Mouse (Mus musculus) G1E (cell line): ENCODE measurements around the gene Klhdc1.

ENCODE experiments used
- CTCF ChIP-seq: IDR thresholded peaks from 2 replicates; pipeline ENCODE4 v1.5.1; 2012; ENCODE audit warnings: low read depth, low read length, inconsistent platforms, mixed read lengths
- GATA1 ChIP-seq: IDR thresholded peaks from 2 replicates; pipeline ENCODE4 v1.6.1; 2012; ENCODE audit warnings: borderline replicate concordance, low read length, inconsistent platforms, mixed read lengths
- GATA2 ChIP-seq: IDR thresholded peaks from 2 replicates; pipeline ENCODE4 v1.6.1; 2012; ENCODE audit warnings: low read depth, low read length, inconsistent platforms, borderline replicate concordance
- POLR2AphosphoS5 ChIP-seq: IDR thresholded peaks from 2 replicates; pipeline ENCODE4 v1.6.1; 2012; ENCODE audit warnings: low read depth, low read length, inconsistent platforms; ENCODE audit not compliant: insufficient replicate concordance

- TF ChIP-seq POLR2AphosphoS5 (no peak), GATA1 (no peak), CTCF (no peak), GATA2 (no peak)
Measured at GRCm38 (mm10) chr12:69240876-69241275, at the start of gene Klhdc1.
